Mouse (Mus musculus) lung, adult 2 months (tissue): ENCODE data around the gene Efna3.

ENCODE experiments used
- CTCF ChIP-seq: fragments of 200-500 bp; IDR thresholded peaks from 2 replicates; pipeline ENCODE4 v1.5.1; 2011; ENCODE audit warnings: mild to moderate bottlenecking, low read length, control low read depth; ENCODE audit not compliant: insufficient read depth
- POLR2A ChIP-seq: fragments of 200-500 bp; IDR thresholded peaks from 2 replicates; pipeline ENCODE4 v1.6.1; 2011; ENCODE audit warnings: low read depth, mild to moderate bottlenecking, control low read depth, low read length, borderline replicate concordance; ENCODE audit errors: extremely low read depth

DNA sequence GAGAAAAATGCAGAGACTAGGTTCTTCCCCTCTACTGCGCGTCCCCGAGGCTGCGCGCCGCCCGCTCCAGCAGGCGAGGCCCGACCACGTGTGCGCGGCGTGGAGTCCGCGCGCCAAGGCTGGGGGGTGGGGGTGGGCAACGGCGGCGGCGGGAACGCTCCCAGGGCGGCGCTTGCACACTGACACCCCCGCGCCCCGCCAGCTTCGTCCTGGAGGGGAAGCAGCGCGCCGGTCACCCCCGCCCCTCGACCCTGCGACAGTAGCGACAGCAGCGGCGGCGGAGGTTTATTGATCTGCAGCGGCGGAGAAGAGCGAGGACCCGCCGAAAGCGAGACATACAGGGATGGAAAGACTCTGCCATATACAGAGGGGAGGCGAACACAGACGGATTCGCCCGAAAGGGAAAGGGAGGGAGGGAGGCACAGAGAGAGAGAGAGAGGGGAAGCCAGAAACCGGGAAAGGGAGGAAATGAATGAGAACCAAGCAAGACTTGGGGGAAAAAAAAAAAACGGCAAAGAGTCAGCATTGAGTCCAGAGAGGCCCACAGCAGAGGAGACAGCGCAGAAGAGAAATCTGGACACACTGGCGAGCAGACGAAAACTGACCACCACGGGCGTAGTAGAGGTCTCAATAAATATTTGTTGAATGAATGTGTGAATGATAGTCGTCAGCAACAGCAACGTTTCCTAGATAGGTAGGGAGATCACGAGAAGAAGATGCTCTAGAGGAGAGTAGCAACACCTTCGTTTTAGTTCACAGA lies 3.0 kb downstream of the Efna3 start:
- TF ChIP-seq POLR2A (no peak), CTCF (no peak)
